ENCODE assay signal across 8 mouse cellular contexts in the genomic region with DNA sequence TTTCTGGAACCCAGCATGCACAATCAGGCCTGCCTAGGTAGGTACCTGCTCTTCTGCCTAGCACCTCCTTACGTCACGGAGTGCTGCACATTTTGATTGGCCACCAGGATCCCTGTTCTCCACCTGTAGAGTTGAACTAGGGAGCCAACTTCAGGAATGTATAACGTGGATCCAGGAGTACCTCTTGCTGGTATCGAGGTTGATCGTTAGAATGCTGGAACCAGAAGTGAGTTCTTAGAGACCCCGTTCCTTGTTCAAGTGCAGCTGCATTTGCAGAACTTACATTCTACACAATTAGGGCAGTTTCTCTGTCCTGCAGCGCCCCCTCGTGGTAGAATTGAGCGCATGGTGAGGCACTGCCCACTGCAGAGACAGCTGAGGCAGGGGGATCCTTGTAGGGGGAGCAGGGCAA. TPM values are rescaled to one million over a fixed set of nuclear protein-coding genes. Genes with fewer than 3 reads are reported as not detected.
DNase-seq lines count a peak whose midpoint lies in the region; ATAC-seq lines count a peak whose summit lies in the region.

No protein-coding gene starts in this region.

- no peaks in the 10 kb centered on the region for H3K36me3 ChIP-seq in lung, embryonic 16.5 days (ENCODE audit: control insufficient read depth, insufficient read depth, low read length)

- no peak overlapping the region for H3K4me2 ChIP-seq in lung, embryonic 16.5 days (ENCODE audit: low read depth, low read length)

- H3K27ac ChIP-seq in lung, embryonic 16.5 days (ENCODE audit: low read length): no peak overlapping the region

- WGBS in lung, embryonic 16.5 days: 24% methylated on average over 9 of the region's 9 CpGs

- peak; percentile 95 for DNase-seq in B cell, adult 2 months
- DNase-seq in ZHBTc4 (ENCODE audit: low read depth, low spot score): peak; percentile 86
- DNase-seq in cerebellum, postnatal 4 days (ENCODE audit: low spot score in 2 of 2): peak; percentile 65 to 79
- DNase-seq in gastrocnemius, postnatal 4 days (ENCODE audit: low spot score in 2 of 2): peak; percentile 69 to 79
- peak; percentile 91 for DNase-seq in kidney, postnatal 10 days
- DNase-seq in ovary, postnatal 14 days (ENCODE audit: low spot score): peak; percentile 73
- DNase-seq in thymus, postnatal 14 days: peak; percentile 87

- H3K27me3 ChIP-seq in lung, embryonic 16.5 days (ENCODE audit: control insufficient read depth, insufficient read depth, low read depth, low read length): no peaks in the 10 kb centered on the region

- no peak overlapping the region for H3K4me3 ChIP-seq in lung, embryonic 16.5 days (ENCODE audit: low read length)

- peak; percentile 37; the same call in 1 of the 2 replicates for ATAC-seq in lung, embryonic 16.5 days (ENCODE audit: low read depth)

- no peaks in the 10 kb centered on the region for H3K9me3 ChIP-seq in lung, embryonic 16.5 days (ENCODE audit: control insufficient read depth, low read length)

- H3K9ac ChIP-seq in lung, embryonic 16.5 days (ENCODE audit: low read length): no peak overlapping the region

- H3K4me1 ChIP-seq in lung, embryonic 16.5 days (replicated peaks; ENCODE audit: control insufficient read depth, insufficient read depth, low read length): no peaks in the 10 kb centered on the region; the same call in 1 of the 2 replicates

RNA-seq across cellular contexts. Expression of gene Ssc5d, which starts 14.5 kb away (rescaled TPM):
- total RNA-seq in gastrocnemius, postnatal 4 days (2021): 10 to 100 TPM; 67.3 to 73.3 TPM
- 2.1 and 2.4 TPM in 2 replicates for polyA plus RNA-seq in lung, embryonic 16.5 days (2015; fragmentation: Nextera tagmentation; extraction: Ambion mirVana)

RNA-seq across cellular contexts. Expression of gene Nat14, which starts 18.2 kb away (rescaled TPM):
- total RNA-seq in gastrocnemius, postnatal 4 days (2021): 1 to 10 TPM; 4.6 to 5.2 TPM
- 2.5 and 2.7 TPM in 2 replicates for polyA plus RNA-seq in lung, embryonic 16.5 days (2015; fragmentation: Nextera tagmentation; extraction: Ambion mirVana)

RNA-seq across cellular contexts. Expression of gene Sbk2, which starts 24.1 kb away (rescaled TPM):
- 10 to 100 TPM; 13.0 to 15.9 TPM for total RNA-seq in gastrocnemius, postnatal 4 days (2021)
- 0.85 and 1.0 TPM in 2 replicates for polyA plus RNA-seq in lung, embryonic 16.5 days (2015; fragmentation: Nextera tagmentation; extraction: Ambion mirVana)

RNA-seq across cellular contexts. Expression of gene Zfp628, which starts 25.1 kb away (rescaled TPM):
- total RNA-seq in gastrocnemius, postnatal 4 days (2021): 10 to 100 TPM; 14.0 to 14.6 TPM
- 3.4 and 3.7 TPM in 2 replicates for polyA plus RNA-seq in lung, embryonic 16.5 days (2015; fragmentation: Nextera tagmentation; extraction: Ambion mirVana)

RNA-seq across cellular contexts. Expression of gene Sbk3, which starts 30.9 kb away (rescaled TPM):
- total RNA-seq in gastrocnemius, postnatal 4 days (2021): under 1 TPM in 1 of 2 experiments, not detected in 1; 0.13 TPM
- polyA plus RNA-seq in lung, embryonic 16.5 days (2015; fragmentation: Nextera tagmentation; extraction: Ambion mirVana): 0.72 and 1.0 TPM in 2 replicates
